Mouse (Mus musculus) ovary, adult 2 months (tissue): ENCODE measurements around the gene Lrrc56. TPM values are rescaled to one million over a fixed set of nuclear protein-coding genes. Genes with fewer than 3 reads are reported as not detected.

Experiments used
- polyA plus RNA-seq: library from polyadenylated mRNA; depleted of rRNA; stranded (reverse); fragments of >200 nt; gene quantifications from 2 replicates; pipeline ENCODE4 v1.2.3, GENCODE M21; 2012; rRNA removed

Lrrc56 gene
- 13.4 and 23.5 TPM in 2 replicates for polyA plus RNA-seq

DNA sequence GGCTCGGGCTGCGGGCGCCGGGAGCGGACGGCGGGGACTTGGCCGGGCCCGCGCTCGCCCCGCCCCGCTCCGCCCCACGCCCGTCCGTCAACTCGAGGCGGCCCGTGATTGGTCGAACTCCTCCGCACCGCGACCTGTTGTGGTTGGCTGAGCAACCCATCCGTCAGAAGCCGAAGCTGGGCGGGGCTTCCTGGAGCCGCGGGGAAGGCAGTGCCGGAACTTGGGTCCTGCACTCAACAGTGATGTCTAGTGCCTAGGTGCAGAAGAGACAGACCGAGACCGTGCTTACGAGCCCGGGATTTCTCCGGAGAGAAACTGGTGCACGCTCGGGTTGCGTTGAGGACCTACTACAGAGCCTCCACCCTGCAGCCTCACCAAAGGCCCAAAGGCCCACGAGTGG lies at the start of gene Lrrc56, which contains the start of gene Hras:
Gene Lrrc56, plus strand, starts transcription at position 210 of the 400 bp plus-strand sequence.
Gene Hras, minus strand, starts transcription at position 58 of the 400 bp plus-strand sequence.

DNA sequence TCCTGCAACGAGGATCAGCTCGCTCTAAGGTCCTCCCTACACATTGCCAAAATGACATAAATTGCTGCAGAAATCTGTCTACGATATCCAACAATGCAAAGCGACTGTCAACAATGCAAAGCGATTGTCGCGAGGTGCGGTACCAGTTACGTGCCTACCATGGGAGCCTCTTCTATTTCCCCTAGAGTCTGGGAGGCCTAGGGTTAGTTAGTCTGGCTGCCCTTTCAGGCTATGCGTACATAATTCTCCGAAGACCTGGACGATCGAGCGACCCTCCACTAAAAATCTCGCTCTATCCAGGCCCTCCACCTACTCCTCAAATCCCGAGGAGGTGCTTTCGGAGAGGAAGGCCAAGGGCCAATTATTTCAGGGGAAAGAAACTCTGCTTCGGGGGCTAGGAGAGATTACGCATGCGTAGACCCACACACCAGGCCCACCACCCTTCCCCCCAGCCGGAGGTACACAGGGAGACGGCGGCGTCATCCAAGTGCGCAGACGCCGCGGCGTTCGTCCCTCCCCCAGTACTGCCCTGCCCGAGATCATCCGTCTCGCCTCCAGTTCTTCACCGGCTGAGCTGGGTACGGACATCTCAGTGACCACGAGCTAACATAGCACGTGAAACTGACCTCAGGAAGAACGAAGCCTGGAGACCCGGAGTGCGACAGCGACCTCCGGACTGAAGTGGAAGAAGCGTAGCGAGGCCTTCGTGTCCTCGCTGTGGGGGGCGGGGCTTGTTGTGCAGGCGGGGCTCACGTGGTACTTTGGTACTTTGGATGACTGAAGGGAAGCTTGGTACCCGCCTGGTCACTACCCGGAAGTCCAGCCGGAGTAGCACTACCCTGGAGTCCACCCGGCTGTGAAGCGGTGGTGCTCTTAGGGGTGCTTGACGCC lies 21.6 kb upstream of the Lrrc56 start, which contains the start of gene Rnh1:
Gene Rnh1, minus strand, starts transcription at position 742 of the 891 bp plus-strand sequence.

DNA sequence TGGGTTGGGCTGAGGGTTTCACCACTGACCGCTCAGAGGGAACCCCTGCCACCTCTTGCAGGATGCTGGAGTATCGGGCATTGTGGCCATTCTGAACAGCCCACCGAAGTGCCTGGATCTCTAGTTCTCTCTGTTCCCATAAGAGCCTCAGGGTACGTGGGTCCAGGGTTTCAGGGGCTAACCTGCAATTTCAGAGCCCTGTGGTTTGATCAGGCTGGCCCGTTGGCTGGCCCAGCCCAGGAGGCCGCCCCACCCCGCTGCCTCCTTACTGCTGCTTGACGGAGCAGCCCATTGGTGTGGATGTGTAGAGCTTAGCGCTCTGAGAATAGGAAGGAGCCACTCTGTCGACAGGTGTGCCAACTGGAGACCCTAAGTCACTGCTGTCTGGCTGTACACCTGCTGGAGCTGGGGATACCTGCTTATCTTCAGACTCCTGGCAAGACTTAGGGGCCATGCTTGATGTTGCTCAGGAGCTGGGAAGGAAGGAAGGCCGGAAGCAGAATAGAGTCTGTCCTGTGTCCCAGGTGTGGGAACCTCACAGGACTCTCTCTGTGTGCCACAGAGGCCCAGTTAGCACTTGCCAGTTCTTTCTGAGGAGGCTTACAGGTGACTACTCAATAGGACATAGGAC lies 19.8 kb downstream of the Lrrc56 start, which contains the start of gene Lmntd2:
Gene Lmntd2, minus strand, starts transcription at position 476 of the 631 bp plus-strand sequence.

DNA sequence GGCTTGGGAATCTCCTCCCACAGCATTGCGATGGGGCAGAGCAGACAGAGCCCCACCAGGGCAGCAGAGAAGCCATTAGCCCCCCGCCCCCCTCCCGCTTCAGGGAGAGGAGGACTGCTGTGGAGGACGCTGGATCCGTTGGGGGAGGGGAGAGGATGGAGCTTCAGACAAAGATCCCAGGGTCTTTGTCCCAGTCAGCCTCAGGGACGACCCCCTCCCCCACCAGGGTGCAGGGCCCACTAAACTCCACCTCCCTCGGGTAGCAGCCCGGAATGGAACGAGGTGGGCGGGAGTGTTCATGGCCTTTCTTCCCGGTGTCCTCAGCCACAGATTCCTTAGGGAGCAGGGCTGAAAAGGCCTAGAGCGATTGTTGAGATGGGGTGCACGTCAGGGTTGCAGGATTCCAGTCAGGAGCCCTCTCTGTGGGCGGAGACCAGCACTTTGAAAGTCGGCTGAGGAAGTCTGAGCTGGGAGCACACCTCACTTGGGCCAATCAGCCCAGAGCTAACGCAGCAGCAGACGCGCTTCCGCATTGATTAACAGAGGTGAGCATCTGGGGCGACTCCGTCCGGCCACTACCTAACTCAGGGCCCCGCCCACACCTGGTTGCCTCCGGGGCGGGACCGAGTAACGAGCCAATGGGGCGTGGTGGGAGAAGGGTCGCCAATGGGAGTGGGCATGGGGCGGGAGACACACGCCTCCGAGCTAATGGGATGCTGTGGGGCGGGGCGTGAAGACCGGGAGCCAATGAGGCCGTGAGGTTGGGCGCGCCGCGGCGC lies 21.3 kb downstream of the Lrrc56 start, which contains the start of gene Rassf7:
Gene Rassf7, plus strand, starts transcription at position 760 of the 779 bp plus-strand sequence.

DNA sequence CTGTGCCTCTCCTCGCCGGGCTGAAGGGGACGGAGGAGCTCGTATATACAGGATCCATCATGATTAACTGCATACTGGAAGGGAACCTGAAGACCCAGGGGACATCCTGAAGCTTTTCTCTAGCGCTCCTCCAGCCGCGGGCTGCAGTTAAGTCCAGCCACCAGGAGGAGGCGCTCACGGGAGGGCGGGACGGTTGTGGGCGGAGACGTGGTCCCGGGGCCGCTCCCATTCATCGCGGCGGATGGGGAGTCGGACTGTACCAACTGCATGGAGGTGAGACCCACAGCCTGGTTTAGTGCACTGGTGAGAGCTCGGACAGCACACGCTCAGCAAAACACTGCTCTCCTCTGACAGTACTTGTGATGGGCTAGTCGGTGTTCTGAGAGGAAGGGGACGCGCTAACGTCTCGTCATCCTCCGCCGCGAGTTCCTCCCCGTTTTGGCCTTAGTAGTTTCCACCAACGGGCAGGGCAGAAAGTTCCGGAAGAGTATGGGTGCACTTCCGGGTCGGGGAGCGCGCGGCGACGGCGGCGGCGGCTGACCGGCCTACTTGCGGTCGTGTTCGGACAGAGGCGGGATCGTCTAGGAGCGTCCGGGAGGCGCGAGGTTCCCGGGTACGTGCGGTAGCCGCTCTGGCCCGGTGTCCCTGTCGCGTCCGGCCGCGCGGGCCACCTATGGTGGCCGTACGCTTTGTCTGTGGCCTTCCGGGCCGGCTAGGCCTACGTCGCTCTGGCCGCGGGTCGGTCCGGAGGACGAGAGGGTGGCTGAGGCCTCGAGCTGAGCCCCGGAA lies 34.5 kb downstream of the Lrrc56 start, which contains the start of gene Phrf1:
Gene Phrf1, plus strand, starts transcription at position 506 of the 789 bp plus-strand sequence.

Other genes starting within 250 kb of the Lrrc56 start
- gene Ifitm5, start 243.9 kb upstream of the Lrrc56 start, polyA plus RNA-seq: 2.4 and 4.1 TPM in 2 replicates
- gene Gm45717, start 238.2 kb upstream of the Lrrc56 start, polyA plus RNA-seq: 0.60 TPM in 1 of 2 replicates, not detected in the other
- gene Ifitm2, start 238.2 kb upstream of the Lrrc56 start, polyA plus RNA-seq: 1,395 and 2,043 TPM in 2 replicates
- 658 and 1,418 TPM in 2 replicates for gene Ifitm1, start 226.9 kb upstream of the Lrrc56 start, polyA plus RNA-seq
- 378 and 768 TPM in 2 replicates for gene Ifitm3, start 183.4 kb upstream of the Lrrc56 start, polyA plus RNA-seq
- 5.8 and 9.8 TPM in 2 replicates for gene Ifitm6, start 176.2 kb upstream of the Lrrc56 start, polyA plus RNA-seq
- not detected in 2 replicates for gene Gm17387, start 165.0 kb upstream of the Lrrc56 start, polyA plus RNA-seq
- 3.2 and 3.5 TPM in 2 replicates for gene B4galnt4, start 133.1 kb upstream of the Lrrc56 start, polyA plus RNA-seq
- 13.5 and 14.9 TPM in 2 replicates for gene Pkp3, start 115.9 kb upstream of the Lrrc56 start, polyA plus RNA-seq
- 11.4 and 12.8 TPM in 2 replicates for gene Sigirr, start 93.6 kb upstream of the Lrrc56 start, polyA plus RNA-seq
- 2.1 and 2.7 TPM in 2 replicates for gene Ano9, start 76.4 kb upstream of the Lrrc56 start, polyA plus RNA-seq
- 62.9 and 65.4 TPM in 2 replicates for gene Ptdss2, start 71.8 kb upstream of the Lrrc56 start, polyA plus RNA-seq
- gene Rnh1, start 21.3 kb upstream of the Lrrc56 start, polyA plus RNA-seq: 248 and 267 TPM in 2 replicates
- gene Hras, start 152 bp upstream of the Lrrc56 start, polyA plus RNA-seq: 87.5 and 94.7 TPM in 2 replicates
- gene Lmntd2, start 19.9 kb downstream of the Lrrc56 start, polyA plus RNA-seq: 3.1 and 4.9 TPM in 2 replicates
- gene Rassf7, start 21.7 kb downstream of the Lrrc56 start, polyA plus RNA-seq: 46.2 and 50.8 TPM in 2 replicates
- gene Phrf1, start 34.6 kb downstream of the Lrrc56 start, polyA plus RNA-seq: 22.2 and 24.8 TPM in 2 replicates
- gene Irf7, start 72.3 kb downstream of the Lrrc56 start, polyA plus RNA-seq: 57.8 and 77.3 TPM in 2 replicates
- 1.2 and 1.6 TPM in 2 replicates for gene Cdhr5, start 82.6 kb downstream of the Lrrc56 start, polyA plus RNA-seq
- gene Sct, start 85.0 kb downstream of the Lrrc56 start, polyA plus RNA-seq: 15.3 and 19.9 TPM in 2 replicates
- gene Drd4, start 97.8 kb downstream of the Lrrc56 start, polyA plus RNA-seq: 22.0 and 22.8 TPM in 2 replicates
- 26.5 and 30.5 TPM in 2 replicates for gene Deaf1, start 133.5 kb downstream of the Lrrc56 start, polyA plus RNA-seq
- gene Tmem80, start 133.6 kb downstream of the Lrrc56 start, polyA plus RNA-seq: 39.0 and 45.8 TPM in 2 replicates
- gene Eps8l2, start 144.7 kb downstream of the Lrrc56 start, polyA plus RNA-seq: 20.8 and 24.1 TPM in 2 replicates
- gene Taldo1, start 198.0 kb downstream of the Lrrc56 start, polyA plus RNA-seq: 165 and 186 TPM in 2 replicates
- gene Gatd1, start 220.0 kb downstream of the Lrrc56 start, polyA plus RNA-seq: 109 and 117 TPM in 2 replicates
- 0.26 and 0.55 TPM in 2 replicates for gene Cend1, start 235.3 kb downstream of the Lrrc56 start, polyA plus RNA-seq
- gene Slc25a22, start 243.7 kb downstream of the Lrrc56 start, polyA plus RNA-seq: 105 and 114 TPM in 2 replicates
- gene Pidd1, start 249.9 kb downstream of the Lrrc56 start, polyA plus RNA-seq: 18.9 and 28.4 TPM in 2 replicates